Mouse (Mus musculus) splenic B cell, adult 2 months (primary cell): ENCODE data around the gene Spi1.

Experiments
- DNase-seq: peaks from one replicate; pipeline ENCODE4 v3.0.0-alpha.2; 2011; ENCODE audit warnings: low read depth, low spot score
- H3K27me3 ChIP-seq: 2 replicates; pipeline ENCODE4 v1.6.1; 2012; ENCODE audit warnings: mild to moderate bottlenecking, low read length, moderate library complexity, mixed read lengths; ENCODE audit not compliant: control insufficient read depth, poor library complexity, insufficient read depth, severe bottlenecking
- H3K36me3 ChIP-seq: 2 replicates; pipeline ENCODE4 v1.6.1; 2012; ENCODE audit warnings: mild to moderate bottlenecking, low read length, moderate library complexity, mixed read lengths; ENCODE audit not compliant: control insufficient read depth, poor library complexity, insufficient read depth, severe bottlenecking

Gene Spi1

GRCm38 (mm10) chr2:91143401-91143800 is 61.2 kb downstream of the Spi1 start:
- H3K36me3 ChIP-seq, result peaks cover 19% of the 10 kb centered on the region
- DNase-seq, result no peak
- no peaks in the 10 kb centered on the region for H3K27me3 ChIP-seq

GRCm38 (mm10) chr2:91148101-91148500 is 65.9 kb downstream of the Spi1 start:
- no peak for DNase-seq
- Histone ChIP-seq H3K36me3 (peaks cover 18% of the 10 kb centered on the region), H3K27me3 (no peaks in the 10 kb centered on the region)

GRCm38 (mm10) chr2:91151331-91151730 is 69.1 kb downstream of the Spi1 start:
- no peak for DNase-seq
- Histone ChIP-seq H3K27me3 (no peaks in the 10 kb centered on the region), H3K36me3 (peaks cover 23% of the 10 kb centered on the region)

GRCm38 (mm10) chr2:91152885-91153377 is 70.7 kb downstream of the Spi1 start:
- peaks cover 26% of the 10 kb centered on the region for H3K36me3 ChIP-seq
- DNase-seq, result no peak
- no peaks in the 10 kb centered on the region for H3K27me3 ChIP-seq

GRCm38 (mm10) chr2:91154091-91154490 is 71.9 kb downstream of the Spi1 start:
- DNase-seq, result no peak
- Histone ChIP-seq H3K27me3 (no peaks in the 10 kb centered on the region), H3K36me3 (peaks cover 28% of the 10 kb centered on the region)

- Histone ChIP-seq H3K36me3 (peaks cover 26% of the 10 kb centered on the region), H3K27me3 (no peaks in the 10 kb centered on the region)
- no peak for DNase-seq
Measured at GRCm38 (mm10) chr2:91157002-91157752, 75.0 kb downstream of the Spi1 start.

GRCm38 (mm10) chr2:91160591-91160990 is 78.4 kb downstream of the Spi1 start:
- H3K36me3 ChIP-seq, result peaks cover 23% of the 10 kb centered on the region
- no peak for DNase-seq
- no peaks in the 10 kb centered on the region for H3K27me3 ChIP-seq

GRCm38 (mm10) chr2:91162952-91163351 is 80.8 kb downstream of the Spi1 start:
- Histone ChIP-seq H3K27me3 (no peaks in the 10 kb centered on the region), H3K36me3 (peaks cover 16% of the 10 kb centered on the region)
- no peak for DNase-seq

GRCm38 (mm10) chr2:91163532-91163931 is 81.3 kb downstream of the Spi1 start:
- H3K27me3 ChIP-seq, result no peaks in the 10 kb centered on the region
- H3K36me3 ChIP-seq, result peaks cover 16% of the 10 kb centered on the region
- DNase-seq, result no peak

- H3K27me3 ChIP-seq, result no peaks in the 10 kb centered on the region
- H3K36me3 ChIP-seq, result peaks cover 15% of the 10 kb centered on the region
- no peak for DNase-seq
Measured at GRCm38 (mm10) chr2:91164991-91165390, 82.8 kb downstream of the Spi1 start.
